Mouse (Mus musculus): ENCODE measurements around the gene Gp6. TPM values are rescaled to one million over a fixed set of nuclear protein-coding genes. Genes with fewer than 3 reads are reported as not detected.
A peak's percentile ranks its signal among the peaks of the same experiment; 100 is the strongest.
"Not testable (repeated sequence)": the region's sequence is repeated elsewhere in the genome, so short reads cannot be mapped to it uniquely, and the experiment has no call there.

Gp6 gene
- polyA plus RNA-seq, 1 experiment from 2014 or later = 1.2 TPM

DNA sequence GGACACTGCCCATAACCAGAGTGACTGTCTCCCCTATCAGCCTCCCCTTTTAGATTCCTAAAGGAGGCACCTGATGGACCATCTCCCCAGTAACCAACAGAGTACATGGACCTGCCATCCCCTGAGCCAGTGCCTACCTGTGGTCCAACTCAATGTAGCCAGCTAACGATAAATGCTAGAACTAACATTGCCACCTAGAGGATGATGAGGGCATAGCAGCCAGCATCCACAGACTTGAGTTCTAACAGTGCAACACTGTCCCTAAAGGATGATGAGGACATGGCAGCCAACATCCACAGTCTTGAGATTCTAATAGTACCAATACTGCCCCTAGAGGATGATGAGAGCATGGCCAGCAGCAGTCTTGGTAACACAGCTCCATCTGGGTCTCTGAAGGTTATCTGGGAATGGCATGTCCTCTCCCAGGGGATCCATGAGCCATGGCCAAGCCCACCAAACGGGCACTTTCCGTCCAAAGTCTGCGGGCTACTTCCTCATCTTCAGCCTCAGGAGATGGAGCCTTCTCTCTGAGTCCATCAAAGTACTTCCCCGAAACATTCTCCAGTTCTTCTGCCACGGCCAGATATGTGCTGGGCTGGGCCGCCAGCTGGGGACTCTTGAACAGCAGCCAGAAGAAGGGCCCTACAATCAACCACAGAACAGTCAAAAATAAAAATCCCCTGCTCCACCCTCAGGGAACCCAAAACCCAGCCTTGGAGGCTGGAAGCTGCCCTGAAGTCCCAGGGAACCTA is 29.8 kb upstream of the Gp6 start:
- no peak overlapping the region for H3K27ac ChIP-seq (ENCODE audit: low read depth, low read length)
- no peaks in the 10 kb centered on the region for H3K9me3 ChIP-seq (ENCODE audit: control insufficient read depth, low read length)
- WGBS = 76% methylated on average over 7 of the region's 7 CpGs
- DNase-seq (ENCODE audit: low spot score) (peak; percentile 93), ATAC-seq (ENCODE audit: low FRiP score) (peak; percentile 93)
- no peaks in the 10 kb centered on the region for H3K27me3 ChIP-seq (ENCODE audit: control insufficient read depth, insufficient read depth, low read length)
- no peak overlapping the region for H3K4me2 ChIP-seq (replicated peaks; ENCODE audit: low read depth, low read length)
- H3K36me3 ChIP-seq (ENCODE audit: control insufficient read depth, insufficient read depth, low read length) = peaks cover 3% of the 10 kb centered on the region; the same call in 1 of the 2 replicates
- no peak overlapping the region for H3K9ac ChIP-seq (ENCODE audit: low read depth, low read length)
- no peaks in the 10 kb centered on the region for H3K4me1 ChIP-seq (replicated peaks; ENCODE audit: control insufficient read depth, insufficient read depth, low read length)
- no peak overlapping the region for H3K4me3 ChIP-seq (ENCODE audit: low read depth, low read length)

DNA sequence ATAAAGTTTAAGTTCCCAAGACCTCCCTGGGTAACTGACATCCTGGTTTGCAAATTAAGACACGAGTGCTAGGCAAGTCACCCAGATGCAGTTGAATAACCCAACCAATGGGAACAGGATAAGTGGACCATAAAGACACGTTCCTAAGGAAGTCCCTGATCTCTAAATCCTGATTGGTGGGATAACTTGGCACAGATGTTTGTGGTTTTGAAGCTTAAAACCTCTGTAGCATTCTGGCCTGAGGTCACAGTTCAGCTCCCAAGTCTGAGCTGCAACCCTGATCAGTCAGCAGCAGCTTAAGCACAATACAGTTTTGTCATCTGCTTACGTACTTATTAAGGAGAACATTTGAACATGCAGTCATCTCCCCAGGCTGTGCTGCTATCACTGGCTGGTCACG is 22.7 kb upstream of the Gp6 start:
- H3K27ac ChIP-seq (ENCODE audit: low read depth, low read length) = no peak overlapping the region
- no peak for DNase-seq (ENCODE audit: low spot score)
- no peak overlapping the region for H3K4me3 ChIP-seq (ENCODE audit: low read depth, low read length)
- no peaks in the 10 kb centered on the region for H3K27me3 ChIP-seq (ENCODE audit: control insufficient read depth, insufficient read depth, low read length)
- no peak overlapping the region for H3K9ac ChIP-seq (ENCODE audit: low read depth, low read length)
- H3K9me3 ChIP-seq (ENCODE audit: control insufficient read depth, low read length) = no peaks in the 10 kb centered on the region
- ATAC-seq (ENCODE audit: low FRiP score) = no peak
- no peaks in the 10 kb centered on the region for H3K36me3 ChIP-seq (ENCODE audit: control insufficient read depth, insufficient read depth, low read length)
- no peaks in the 10 kb centered on the region for H3K4me1 ChIP-seq (replicated peaks; ENCODE audit: control insufficient read depth, insufficient read depth, low read length)
- no peak overlapping the region for H3K4me2 ChIP-seq (replicated peaks; ENCODE audit: low read depth, low read length)
- WGBS = 66% methylated on average over 4 of the region's 4 CpGs

- Histone ChIP-seq H3K9me3 (ENCODE audit: control insufficient read depth, low read length) (no peaks in the 10 kb centered on the region), H3K27me3 (ENCODE audit: control insufficient read depth, insufficient read depth, low read length) (no peaks in the 10 kb centered on the region), H3K4me2 (replicated peaks; ENCODE audit: low read depth, low read length) (no peak overlapping the region), H3K9ac (ENCODE audit: low read depth, low read length) (no peak overlapping the region), H3K4me3 (ENCODE audit: low read depth, low read length) (no peak overlapping the region), H3K27ac (ENCODE audit: low read depth, low read length) (no peak overlapping the region), H3K36me3 (ENCODE audit: control insufficient read depth, insufficient read depth, low read length) (no peaks in the 10 kb centered on the region), H3K4me1 (replicated peaks; ENCODE audit: control insufficient read depth, insufficient read depth, low read length) (no peaks in the 10 kb centered on the region)
- DNase-seq (ENCODE audit: low spot score) (no peak), ATAC-seq (ENCODE audit: low FRiP score) (no peak)
- 83% methylated on average over 6 of the region's 6 CpGs for WGBS
Measured at GRCm38 (mm10) chr7:4419681-4420080, 22.1 kb upstream of the Gp6 start.

GRCm38 (mm10) chr7:4412406-4412805 is 14.9 kb upstream of the Gp6 start:
- not testable (repeated sequence) for H3K9ac ChIP-seq (ENCODE audit: low read depth, low read length); H3K4me2 ChIP-seq (replicated peaks; ENCODE audit: low read depth, low read length); H3K9me3 ChIP-seq (ENCODE audit: control insufficient read depth, low read length); H3K4me1 ChIP-seq (replicated peaks; ENCODE audit: control insufficient read depth, insufficient read depth, low read length); H3K4me3 ChIP-seq (ENCODE audit: low read depth, low read length); DNase-seq (ENCODE audit: low spot score); H3K36me3 ChIP-seq (ENCODE audit: control insufficient read depth, insufficient read depth, low read length); H3K27me3 ChIP-seq (ENCODE audit: control insufficient read depth, insufficient read depth, low read length); ATAC-seq (ENCODE audit: low FRiP score); H3K27ac ChIP-seq (ENCODE audit: low read depth, low read length)
- 96% methylated on average over 15 of the region's 15 CpGs for WGBS

GRCm38 (mm10) chr7:4373521-4373920 is 24.0 kb downstream of the Gp6 start:
- 84% methylated on average over 7 of the region's 7 CpGs for WGBS
- no peak overlapping the region for H3K27ac ChIP-seq (ENCODE audit: low read depth, low read length)
- H3K36me3 ChIP-seq (ENCODE audit: control insufficient read depth, insufficient read depth, low read length) = no peaks in the 10 kb centered on the region
- no peak overlapping the region for H3K9ac ChIP-seq (ENCODE audit: low read depth, low read length)
- H3K27me3 ChIP-seq (ENCODE audit: control insufficient read depth, insufficient read depth, low read length) = no peaks in the 10 kb centered on the region
- DNase-seq (ENCODE audit: low spot score) (no peak), ATAC-seq (ENCODE audit: low FRiP score) (no peak)
- no peak overlapping the region for H3K4me3 ChIP-seq (ENCODE audit: low read depth, low read length)
- no peaks in the 10 kb centered on the region for H3K9me3 ChIP-seq (ENCODE audit: control insufficient read depth, low read length)
- no peaks in the 10 kb centered on the region for H3K4me1 ChIP-seq (replicated peaks; ENCODE audit: control insufficient read depth, insufficient read depth, low read length)
- no peak overlapping the region for H3K4me2 ChIP-seq (replicated peaks; ENCODE audit: low read depth, low read length)

GRCm38 (mm10) chr7:4337509-4337908 is 60.0 kb downstream of the Gp6 start, which contains the start of gene Ncr1:
Gene Ncr1, plus strand, starts transcription at chr7:4337724.
- H3K36me3 ChIP-seq (ENCODE audit: control insufficient read depth, insufficient read depth, low read length) = no peaks in the 10 kb centered on the region
- no peaks in the 10 kb centered on the region for H3K9me3 ChIP-seq (ENCODE audit: control insufficient read depth, low read length)
- DNase-seq (ENCODE audit: low spot score) (no peak), ATAC-seq (ENCODE audit: low FRiP score) (no peak)
- no peaks in the 10 kb centered on the region for H3K4me1 ChIP-seq (replicated peaks; ENCODE audit: control insufficient read depth, insufficient read depth, low read length)
- no peak within 1 kb of the TSS for H3K4me2 ChIP-seq (replicated peaks; ENCODE audit: low read depth, low read length)
- H3K27me3 ChIP-seq (ENCODE audit: control insufficient read depth, insufficient read depth, low read length) = no peaks in the 10 kb centered on the region
- no peak within 1 kb of the TSS for H3K9ac ChIP-seq (ENCODE audit: low read depth, low read length)
- no peak within 1 kb of the TSS for H3K4me3 ChIP-seq (ENCODE audit: low read depth, low read length)
- H3K27ac ChIP-seq (ENCODE audit: low read depth, low read length) = no peak within 1 kb of the TSS

- Histone ChIP-seq H3K36me3 (ENCODE audit: control insufficient read depth, insufficient read depth, low read length) (no peaks in the 10 kb centered on the region), H3K27me3 (ENCODE audit: control insufficient read depth, insufficient read depth, low read length) (no peaks in the 10 kb centered on the region), H3K4me1 (replicated peaks; ENCODE audit: control insufficient read depth, insufficient read depth, low read length) (no peaks in the 10 kb centered on the region), H3K9me3 (ENCODE audit: control insufficient read depth, low read length) (no peaks in the 10 kb centered on the region), H3K9ac (ENCODE audit: low read depth, low read length) (no peak overlapping the region), H3K27ac (ENCODE audit: low read depth, low read length) (no peak overlapping the region), H3K4me2 (replicated peaks; ENCODE audit: low read depth, low read length) (no peak overlapping the region), H3K4me3 (ENCODE audit: low read depth, low read length) (no peak overlapping the region)
- no peak for ATAC-seq (ENCODE audit: low FRiP score)
- 85% methylated on average over 2 of the region's 2 CpGs for WGBS
- no peak for DNase-seq (ENCODE audit: low spot score)
Measured at GRCm38 (mm10) chr7:4323301-4323700, 74.2 kb downstream of the Gp6 start.

Other genes starting within 250 kb of the Gp6 start
- gene Leng9, start 247.4 kb downstream of the Gp6 start, polyA plus RNA-seq (2014; fragmentation: Nextera tagmentation; extraction: Ambion mirVana) = 1.9 TPM in 2 replicates
- gene Cdc42ep5, start 232.9 kb downstream of the Gp6 start, polyA plus RNA-seq (2014; fragmentation: Nextera tagmentation; extraction: Ambion mirVana) = 19.9 and 20.7 TPM in 2 replicates
- gene Lilra5, start 160.0 kb downstream of the Gp6 start, polyA plus RNA-seq (2014; fragmentation: Nextera tagmentation; extraction: Ambion mirVana) = not detected in 2 replicates
- gene Ncr1, start 60.0 kb downstream of the Gp6 start, polyA plus RNA-seq (2014; fragmentation: Nextera tagmentation; extraction: Ambion mirVana) = not detected in 2 replicates
- 28.3 and 29.1 TPM in 2 replicates for gene Rdh13, start 47.9 kb upstream of the Gp6 start, polyA plus RNA-seq (2014; fragmentation: Nextera tagmentation; extraction: Ambion mirVana)
- gene Eps8l1, start 62.9 kb upstream of the Gp6 start, polyA plus RNA-seq (2014; fragmentation: Nextera tagmentation; extraction: Ambion mirVana) = 4.6 and 4.9 TPM in 2 replicates
- gene Ppp1r12c, start 103.9 kb upstream of the Gp6 start, polyA plus RNA-seq (2014; fragmentation: Nextera tagmentation; extraction: Ambion mirVana) = 38.8 and 44.0 TPM in 2 replicates
- 18.1 and 27.4 TPM in 2 replicates for gene Tnnt1, start 118.6 kb upstream of the Gp6 start, polyA plus RNA-seq (2014; fragmentation: Nextera tagmentation; extraction: Ambion mirVana)
- 1.8 and 2.5 TPM in 2 replicates for gene Tnni3, start 126.5 kb upstream of the Gp6 start, polyA plus RNA-seq (2014; fragmentation: Nextera tagmentation; extraction: Ambion mirVana)
- 1.2 and 1.3 TPM in 2 replicates for gene Dnaaf3, start 134.7 kb upstream of the Gp6 start, polyA plus RNA-seq (2014; fragmentation: Nextera tagmentation; extraction: Ambion mirVana)
- 14.3 and 15.2 TPM in 2 replicates for gene Syt5, start 149.8 kb upstream of the Gp6 start, polyA plus RNA-seq (2014; fragmentation: Nextera tagmentation; extraction: Ambion mirVana)
- gene Ptprh, start 206.3 kb upstream of the Gp6 start, polyA plus RNA-seq (2014; fragmentation: Nextera tagmentation; extraction: Ambion mirVana) = 0.11 TPM in 1 of 2 replicates, not detected in the other
- 3.2 and 3.3 TPM in 2 replicates for gene Tmem86b, start 233.7 kb upstream of the Gp6 start, polyA plus RNA-seq (2014; fragmentation: Nextera tagmentation; extraction: Ambion mirVana)